Mouse (Mus musculus) E14TG2a.4 (cell line): ENCODE results near the gene Plcb3.

Experiments
- CTCF ChIP-seq: conservative IDR thresholded peaks from 2 replicates; pipeline ENCODE4 v1.5.1; 2014; ENCODE audit warnings: low read length
- NANOG ChIP-seq: IDR thresholded peaks from 2 replicates; pipeline ENCODE4 v1.6.1; 2014; ENCODE audit warnings: borderline replicate concordance, low read length, mixed read lengths

DNA sequence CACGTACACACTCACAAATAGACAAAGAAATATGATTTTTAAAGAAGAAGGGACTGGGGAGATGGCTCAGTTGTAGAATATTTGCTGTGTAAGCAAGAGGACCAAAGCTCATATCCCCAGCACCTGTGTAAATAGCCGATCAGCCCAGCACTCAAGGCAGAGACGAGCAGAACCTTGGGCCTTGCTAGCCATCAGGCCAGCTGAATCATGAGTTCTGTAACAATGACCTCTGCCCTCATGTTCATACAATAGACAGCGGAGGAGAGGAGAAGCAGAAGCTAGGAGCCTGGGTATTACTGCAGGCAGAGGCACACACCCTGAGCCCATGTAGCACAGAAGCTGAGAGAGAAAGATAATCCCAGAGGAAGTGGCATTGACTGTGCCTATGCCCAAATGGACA is 36.2 kb upstream of the Plcb3 start:
- no peak for TF ChIP-seq CTCF
- no peak for TF ChIP-seq NANOG
